Mouse (Mus musculus) layer of hippocampus, postnatal 10 days (tissue): ENCODE results near the gene Aldh5a1. TPM values are rescaled to one million over a fixed set of nuclear protein-coding genes. Genes with fewer than 3 reads are reported as not detected.

Experiments used
- DNase-seq, 2 experiments: peaks; one replicate each; pipeline ENCODE4 v3.0.0; 2021; ENCODE audit warnings: low spot score in 2 of 2
- total RNA-seq, 2 experiments: library from RNA; stranded (reverse); gene quantifications; 2 replicates each; pipeline ENCODE4 v1.2.3; 2021

The Aldh5a1 gene
- total RNA-seq, 2 experiments from 2014 or later, result 66.6 to 68.9 TPM

DNA sequence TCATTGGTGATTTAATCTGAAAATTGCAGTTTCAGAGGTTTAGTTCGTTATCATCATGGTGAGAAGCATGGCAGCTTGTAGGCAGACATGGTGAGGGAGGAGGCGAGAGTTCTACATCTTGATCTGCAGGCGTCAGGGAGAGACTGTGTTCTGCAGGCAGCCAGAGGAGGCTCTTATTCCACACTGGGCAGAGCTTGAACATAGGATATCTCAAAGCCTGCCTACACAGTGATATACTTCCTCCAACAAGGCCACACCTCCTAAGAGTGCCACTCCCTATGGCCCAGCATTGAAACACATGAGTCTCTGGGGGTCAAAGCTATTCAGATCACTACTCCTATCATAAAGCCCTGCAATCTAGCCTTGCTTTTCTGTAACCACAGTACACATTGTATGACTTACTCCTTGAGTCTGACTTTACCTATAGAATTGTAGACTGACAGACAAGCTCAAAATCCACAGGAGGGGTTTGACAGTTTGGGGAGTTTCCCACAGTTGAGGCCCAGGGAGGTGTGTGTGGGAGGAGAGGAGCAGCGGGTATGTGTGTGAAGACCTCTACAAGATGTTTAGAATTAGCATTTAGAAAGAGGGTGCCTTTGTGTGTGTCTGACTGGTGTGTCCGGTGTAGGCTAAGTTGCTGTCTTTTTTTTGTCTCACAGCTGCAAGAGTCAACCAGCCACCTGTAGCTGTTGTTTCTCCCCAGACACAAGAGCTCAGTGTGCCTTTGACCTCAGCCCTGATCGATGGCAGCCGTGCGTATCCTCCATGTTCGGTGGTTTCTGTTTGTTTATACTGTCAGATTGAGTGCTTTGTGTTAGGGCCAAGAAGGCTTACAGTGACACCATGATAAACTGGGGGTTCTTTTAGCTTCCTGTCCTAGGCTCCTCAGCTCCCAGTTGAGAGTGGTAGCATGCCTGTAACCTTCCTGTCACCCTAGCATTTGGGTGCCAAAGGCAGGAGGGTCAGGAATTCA lies 70.7 kb downstream of the Aldh5a1 start:
- DNase-seq, result no peak

DNA sequence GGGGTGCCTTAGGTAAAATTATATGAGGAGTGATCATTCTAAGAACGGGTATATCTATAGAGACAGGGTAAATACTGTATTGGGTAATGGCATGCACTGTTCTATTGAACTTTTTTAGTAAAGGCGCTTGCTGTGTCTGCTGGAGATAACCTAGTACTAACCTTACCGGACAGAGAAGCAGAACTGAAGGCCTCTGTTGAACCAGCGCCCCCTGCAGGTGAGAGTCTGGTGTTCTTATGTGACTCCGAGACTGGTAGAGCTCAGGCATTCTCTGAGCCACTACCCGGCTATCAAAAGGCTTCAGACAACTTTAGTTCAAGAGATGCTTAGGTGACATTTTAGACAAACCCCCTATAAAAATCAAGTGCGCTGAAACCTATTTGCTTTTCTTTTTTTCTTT lies 74.9 kb downstream of the Aldh5a1 start:
- peak; percentile 46 to 50 for DNase-seq

DNA sequence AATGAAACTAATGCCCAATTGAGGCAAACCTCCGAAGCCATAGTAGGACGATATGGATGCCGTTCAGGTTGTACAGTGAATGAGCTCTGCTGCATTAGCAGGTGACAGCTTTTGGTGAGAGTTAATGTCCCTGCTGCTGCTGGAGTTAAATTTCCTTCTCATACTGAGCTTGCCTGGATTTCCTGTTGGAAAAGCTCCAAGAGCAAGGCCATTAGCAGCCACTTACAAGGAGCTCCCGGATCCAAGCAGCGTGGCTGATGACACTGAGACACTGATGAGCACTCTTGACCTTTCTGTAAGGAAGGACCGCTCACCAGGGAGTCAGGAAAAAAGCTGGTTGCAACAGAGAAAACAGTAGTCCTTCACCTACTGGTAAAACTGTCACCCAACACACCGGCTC lies 75.4 kb downstream of the Aldh5a1 start:
- DNase-seq, result no peak

DNA sequence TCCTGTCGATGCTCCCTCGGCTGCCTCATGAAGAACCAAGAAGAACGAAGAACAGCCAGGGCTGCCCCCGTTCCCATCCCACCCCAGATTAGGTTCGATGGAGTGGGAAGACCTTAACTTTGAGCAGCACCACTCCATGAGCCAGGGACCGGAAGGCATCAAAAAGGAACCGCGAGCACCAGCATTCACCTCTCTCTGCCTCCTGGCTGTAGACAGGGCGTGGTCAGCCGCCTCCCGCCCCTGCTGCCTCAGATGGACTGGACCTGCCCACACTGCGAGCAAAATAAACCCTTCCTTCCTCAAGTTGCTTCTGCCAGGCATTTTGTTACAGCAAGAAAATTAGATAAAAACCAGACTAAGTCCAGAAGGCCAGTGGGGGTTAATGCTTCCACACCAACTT lies 76.4 kb downstream of the Aldh5a1 start:
- DNase-seq, result no peak

DNA sequence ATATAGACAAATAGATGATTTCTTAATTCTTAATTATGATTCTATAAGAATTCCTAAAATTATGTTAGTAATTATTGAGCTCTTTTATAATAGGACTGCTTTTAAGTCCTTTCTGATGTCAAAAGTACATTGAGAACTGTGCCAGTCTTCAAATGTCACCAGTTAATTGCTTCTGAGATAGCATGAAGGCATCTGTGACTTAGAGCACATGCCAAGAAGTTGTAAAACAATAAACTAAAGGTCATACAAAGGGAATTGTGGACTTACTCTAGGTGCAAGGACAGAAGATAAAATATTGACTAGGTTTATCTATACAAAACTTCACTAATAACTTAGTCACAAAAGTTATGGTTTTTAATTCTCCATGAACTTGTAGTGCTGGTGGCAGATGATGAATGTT lies 78.3 kb downstream of the Aldh5a1 start:
- no peak for DNase-seq

Other genes with a start within 250 kb of the Aldh5a1 start
- not detected for gene Armh2, start 196.4 kb downstream of the Aldh5a1 start, total RNA-seq
- 1 to 10 TPM; 2.4 to 2.5 TPM for gene Gmnn, start 175.7 kb downstream of the Aldh5a1 start, total RNA-seq
- gene BC005537, start 136.0 kb downstream of the Aldh5a1 start, total RNA-seq, result 100 to 1,000 TPM; 212 to 224 TPM
- gene Acot13, start 106.1 kb downstream of the Aldh5a1 start, total RNA-seq, result 10 to 100 TPM; 58.7 to 66.6 TPM
- 10 to 100 TPM; 25.1 to 26.2 TPM for gene Tdp2, start 106.0 kb downstream of the Aldh5a1 start, total RNA-seq
- gene D130043K22Rik, start 92.5 kb downstream of the Aldh5a1 start, total RNA-seq, result 10 to 100 TPM; 28.2 to 31.4 TPM
- 1 to 10 TPM; 7.1 to 8.9 TPM for gene Gpld1, start 5.5 kb upstream of the Aldh5a1 start, total RNA-seq
- gene Mrs2, start 82.7 kb upstream of the Aldh5a1 start, total RNA-seq, result 10 to 100 TPM; 50.1 to 64.5 TPM
- 10 to 100 TPM in 1 of 2 experiments, 1 to 10 TPM in 1; 9.1 to 11.8 TPM for gene Dcdc2a, start 118.3 kb upstream of the Aldh5a1 start, total RNA-seq